Mouse (Mus musculus): ENCODE data around the gene Map4k4.

DNA sequence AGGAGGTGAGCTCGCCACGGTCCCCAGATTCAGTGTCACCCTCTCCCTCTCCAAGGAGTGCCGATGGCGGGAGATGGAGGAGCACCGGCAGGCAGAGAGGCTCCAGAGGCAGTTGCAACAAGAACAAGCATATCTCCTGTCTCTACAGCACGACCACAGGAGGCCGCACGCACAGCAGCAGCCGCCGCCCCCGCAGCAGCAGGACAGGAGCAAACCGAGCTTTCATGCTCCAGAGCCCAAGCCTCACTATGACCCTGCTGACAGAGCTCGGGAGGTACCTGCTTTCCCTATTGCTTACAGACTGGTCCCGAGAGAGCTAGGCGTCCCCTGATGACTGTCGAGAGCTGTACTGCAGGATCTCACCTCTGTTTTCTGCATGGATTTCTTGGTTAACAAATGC is 99.8 kb downstream of the Map4k4 start:
- TF ChIP-seq CTCF (IDR thresholded peaks at IDR 0.05; ENCODE audit: low read depth, low read length) (no peak), POLR2A (IDR thresholded peaks at IDR 0.05; ENCODE audit: borderline replicate concordance, low read depth, low read length) (no peak)
